Mouse (Mus musculus): ENCODE data around the gene Tdo2.

Tdo2 gene

GRCm38 (mm10) chr3:81976102-81976501 lies at the start of gene Tdo2:
Gene Tdo2, minus strand, starts transcription at chr3:81976202.
- no peak for DNase-seq (ENCODE audit: low spot score in 2 of 2)

GRCm38 (mm10) chr3:82023065-82023464 lies 47.1 kb upstream of the Tdo2 start:
- DNase-seq (ENCODE audit: low spot score in 2 of 2) = no peak

GRCm38 (mm10) chr3:82022421-82022920 lies 46.5 kb upstream of the Tdo2 start:
- no peak for DNase-seq (ENCODE audit: low spot score in 2 of 2)

- DNase-seq (ENCODE audit: low spot score in 2 of 2) = no peak
These were observed 38.2 kb upstream of the Tdo2 start for GRCm38 (mm10) chr3:82014148-82014703.

- no peak for DNase-seq (ENCODE audit: low spot score in 2 of 2)
These were observed 31.0 kb upstream of the Tdo2 start for GRCm38 (mm10) chr3:82007002-82007401.

GRCm38 (mm10) chr3:81995988-81996387 lies 20.0 kb upstream of the Tdo2 start:
- DNase-seq (ENCODE audit: low spot score in 2 of 2) = no peak

- no peak for DNase-seq (ENCODE audit: low spot score in 2 of 2)
These were observed 19.4 kb upstream of the Tdo2 start for GRCm38 (mm10) chr3:81995371-81995770.

- no peak for DNase-seq (ENCODE audit: low spot score in 2 of 2)
These were observed 14.5 kb upstream of the Tdo2 start for GRCm38 (mm10) chr3:81990531-81990930.

GRCm38 (mm10) chr3:81989692-81990141 lies 13.7 kb upstream of the Tdo2 start:
- no peak for DNase-seq (ENCODE audit: low spot score in 2 of 2)

GRCm38 (mm10) chr3:81987628-81988027 lies 11.6 kb upstream of the Tdo2 start:
- no peak for DNase-seq (ENCODE audit: low spot score in 2 of 2)

- DNase-seq (ENCODE audit: low spot score in 2 of 2) = no peak
These were observed 10.1 kb upstream of the Tdo2 start for GRCm38 (mm10) chr3:81986103-81986502.

- DNase-seq (ENCODE audit: low spot score in 2 of 2) = no peak
These were observed 9.1 kb upstream of the Tdo2 start for GRCm38 (mm10) chr3:81985100-81985499.

- peak in 1 of 2 experiments; percentile 25 for DNase-seq (ENCODE audit: low spot score in 2 of 2)
These were observed 7.3 kb upstream of the Tdo2 start for GRCm38 (mm10) chr3:81983120-81983895.

- no peak for DNase-seq (ENCODE audit: low spot score in 2 of 2)
These were observed 6.0 kb upstream of the Tdo2 start, which contains the start of gene Asic5 for GRCm38 (mm10) chr3:81981990-81982389. Gene Asic5, plus strand, starts transcription at chr3:81982290.

GRCm38 (mm10) chr3:81981576-81981975 lies 5.6 kb upstream of the Tdo2 start:
- DNase-seq (ENCODE audit: low spot score in 2 of 2) = no peak

- DNase-seq (ENCODE audit: low spot score in 2 of 2) = no peak
These were observed 395 bp downstream of the Tdo2 start for GRCm38 (mm10) chr3:81975607-81976006.

GRCm38 (mm10) chr3:81964596-81964995 lies 11.4 kb downstream of the Tdo2 start:
- no peak for DNase-seq (ENCODE audit: low spot score in 2 of 2)

- DNase-seq (ENCODE audit: low spot score in 2 of 2) = no peak
These were observed 12.2 kb downstream of the Tdo2 start for GRCm38 (mm10) chr3:81963768-81964167.

- DNase-seq (ENCODE audit: low spot score in 2 of 2) = no peak
These were observed 14.7 kb downstream of the Tdo2 start for GRCm38 (mm10) chr3:81961336-81961735.

- DNase-seq (ENCODE audit: low spot score in 2 of 2) = no peak
These were observed 18.5 kb downstream of the Tdo2 start for GRCm38 (mm10) chr3:81957484-81957883.

GRCm38 (mm10) chr3:81951785-81952184 lies 24.2 kb downstream of the Tdo2 start:
- no peak for DNase-seq (ENCODE audit: low spot score in 2 of 2)

GRCm38 (mm10) chr3:81949048-81949447 lies 27.0 kb downstream of the Tdo2 start:
- no peak for DNase-seq (ENCODE audit: low spot score in 2 of 2)

GRCm38 (mm10) chr3:81944851-81945393 lies 31.1 kb downstream of the Tdo2 start:
- no peak for DNase-seq (ENCODE audit: low spot score in 2 of 2)

Measured in urinary bladder, adult 18-20 months (tissue).